Mouse (Mus musculus) intestine, embryonic 14.5 days (tissue): ENCODE results near the gene Chst10. TPM values are rescaled to one million over a fixed set of nuclear protein-coding genes. Genes with fewer than 3 reads are reported as not detected.

ENCODE experiments used
- ATAC-seq: fragments of 200-750 bp; cut with Nextera tagmentation; replicated peaks from 2 replicates; pipeline ENCODE4 v1.8.0; 2017; ENCODE audit warnings: low read depth, moderate number of reproducible peaks, moderate TSS enrichment, moderate library complexity; ENCODE audit not compliant: low FRiP score, low TSS enrichment
- DNase-seq: peaks from one replicate; pipeline ENCODE4 v3.0.0-alpha.2; 2018; ENCODE audit warnings: low spot score
- H3K27ac ChIP-seq: fragments of 300-500 bp; sonication (generic); 2 replicates; pipeline ENCODE4 v1.5.1; 2014; ENCODE audit warnings: low read depth, mild to moderate bottlenecking, control low read depth
- H3K27me3 ChIP-seq: fragments of 300-500 bp; sonication (generic); replicated peaks from 2 replicates; pipeline ENCODE4 v1.6.1; 2014; ENCODE audit warnings: low read length, control low read depth; ENCODE audit not compliant: control insufficient read depth, insufficient read depth
- H3K36me3 ChIP-seq: fragments of 300-500 bp; sonication (generic); 2 replicates; pipeline ENCODE4 v1.6.1; 2014; ENCODE audit warnings: low read length, control low read depth; ENCODE audit not compliant: control insufficient read depth, insufficient read depth
- H3K4me1 ChIP-seq: fragments of 300-500 bp; sonication (generic); replicated peaks from 2 replicates; pipeline ENCODE4 v1.6.1; 2014; ENCODE audit warnings: low read length, control low read depth, mixed read lengths; ENCODE audit not compliant: control insufficient read depth, insufficient read depth
- H3K4me2 ChIP-seq: fragments of 300-500 bp; sonication (generic); 2 replicates; pipeline ENCODE4 v1.6.1; 2014; ENCODE audit warnings: low read length
- H3K4me3 ChIP-seq: fragments of 300-500 bp; sonication (generic); 2 replicates; pipeline ENCODE4 v1.5.1; 2014; ENCODE audit warnings: low read depth, low read length, control low read depth, mixed read lengths
- H3K9ac ChIP-seq: fragments of 300-500 bp; sonication (generic); 2 replicates; pipeline ENCODE4 v1.6.1; 2014; ENCODE audit warnings: mild to moderate bottlenecking, low read length
- H3K9me3 ChIP-seq: fragments of 300-500 bp; sonication (generic); 2 replicates; pipeline ENCODE4 v1.6.1; 2016; ENCODE audit warnings: low read length, control low read depth; ENCODE audit not compliant: control insufficient read depth
- WGBS: fragments of 180-500 bp; shearing (Covaris S2); extraction: QIAGEN DNeasy Blood & Tissue Kit; methylation state at CpG from one replicate; pipeline ENCODE4 v1.1.7; 2014; 5-methylcytosine and 5-hydroxymethylcytosine counted together
- polyA plus RNA-seq: library from polyadenylated mRNA; unstranded; fragments of >200 nt; fragmentation: Nextera tagmentation; extraction: Ambion mirVana; gene quantifications from 2 replicates; pipeline ENCODE4 v1.2.1, GENCODE M21; 2014

The Chst10 gene
- polyA plus RNA-seq, 1 experiment from 2014 or later, result 6.2 TPM

DNA sequence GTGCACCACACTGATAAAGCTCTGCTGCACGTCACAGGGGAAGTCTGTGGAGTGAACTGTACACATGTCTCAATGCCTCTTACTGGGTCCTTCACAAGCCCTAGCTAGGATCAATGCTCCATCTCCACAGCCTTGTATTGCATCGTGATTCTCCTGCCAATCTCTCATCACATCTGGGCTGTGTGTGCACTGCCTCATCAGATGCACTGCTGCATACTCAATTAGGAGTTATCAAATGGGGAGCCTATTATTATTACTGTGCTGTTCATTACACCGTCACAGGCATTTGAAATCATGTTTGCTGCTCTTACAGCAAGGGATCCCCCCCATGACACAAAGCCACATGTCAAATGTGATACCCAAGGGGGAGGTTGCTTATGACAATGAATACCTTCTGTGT is 80.3 kb downstream of the Chst10 start:
- no peak overlapping the region for H3K4me3 ChIP-seq
- no peaks in the 10 kb centered on the region for H3K9me3 ChIP-seq
- DNase-seq, result no peak
- no peaks in the 10 kb centered on the region for H3K27me3 ChIP-seq
- H3K4me1 ChIP-seq, result peaks cover 8% of the 10 kb centered on the region; the same call in 1 of the 2 replicates
- ATAC-seq, result no peak
- H3K36me3 ChIP-seq, result no peaks in the 10 kb centered on the region; the same call in 1 of the 2 replicates
- 88% methylated on average over 3 of the region's 3 CpGs for WGBS
- H3K9ac ChIP-seq, result no peak overlapping the region
- H3K27ac ChIP-seq, result no peak overlapping the region
- no peak overlapping the region for H3K4me2 ChIP-seq

DNA sequence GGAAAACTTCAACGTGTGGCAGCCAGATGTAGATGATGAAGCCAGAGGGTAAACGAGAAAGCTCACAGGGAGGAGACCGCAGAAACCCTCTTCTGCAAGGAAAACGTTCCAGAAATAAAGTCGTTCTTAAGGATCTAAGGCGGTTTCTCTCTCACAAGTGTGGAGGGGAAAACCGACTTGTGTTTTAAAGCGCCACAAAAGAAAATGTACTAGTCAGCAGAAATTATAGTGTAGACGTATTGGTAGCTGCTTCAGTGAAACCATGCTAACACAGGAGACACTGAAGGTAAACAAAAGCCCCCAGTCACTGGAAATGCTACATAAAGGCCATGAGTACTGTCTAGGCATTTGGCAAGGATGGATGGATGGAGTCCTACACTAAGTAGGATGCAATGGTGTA is 80.7 kb downstream of the Chst10 start:
- H3K27me3 ChIP-seq, result no peaks in the 10 kb centered on the region
- DNase-seq (no peak), ATAC-seq (no peak)
- no peaks in the 10 kb centered on the region for H3K9me3 ChIP-seq
- H3K9ac ChIP-seq, result no peak overlapping the region
- H3K27ac ChIP-seq, result no peak overlapping the region
- H3K4me2 ChIP-seq, result no peak overlapping the region
- 54% methylated on average over 9 of the region's 9 CpGs for WGBS
- no peaks in the 10 kb centered on the region; the same call in 1 of the 2 replicates for H3K36me3 ChIP-seq
- peaks cover 8% of the 10 kb centered on the region; the same call in 1 of the 2 replicates for H3K4me1 ChIP-seq
- no peak overlapping the region for H3K4me3 ChIP-seq

DNA sequence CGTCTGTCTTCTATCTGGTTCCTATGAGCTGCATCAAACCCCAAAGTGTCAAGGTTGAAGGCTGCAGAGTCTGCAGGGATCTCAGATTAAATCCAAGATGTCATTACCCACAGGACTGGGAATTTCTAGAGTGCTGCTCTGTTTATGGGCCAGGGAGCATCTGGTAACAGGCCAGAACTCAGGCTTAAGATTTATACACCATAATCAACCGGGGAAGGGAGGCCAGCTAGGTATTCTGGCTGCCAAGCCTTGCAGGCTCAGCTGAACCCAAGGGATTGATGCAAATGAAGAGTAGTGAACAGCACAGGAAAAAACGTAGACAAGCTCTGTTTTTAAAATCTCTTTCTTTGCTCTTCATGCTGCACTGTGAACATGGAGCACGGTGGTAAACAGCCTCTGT is 81.7 kb downstream of the Chst10 start:
- Histone ChIP-seq H3K4me1 (peaks cover 8% of the 10 kb centered on the region; the same call in 1 of the 2 replicates), H3K4me3 (no peak overlapping the region), H3K36me3 (no peaks in the 10 kb centered on the region; the same call in 1 of the 2 replicates), H3K9ac (no peak overlapping the region), H3K27ac (no peak overlapping the region), H3K4me2 (no peak overlapping the region), H3K27me3 (no peaks in the 10 kb centered on the region), H3K9me3 (no peaks in the 10 kb centered on the region)
- DNase-seq (no peak), ATAC-seq (no peak)
- 43% methylated on average over 4 of the region's 4 CpGs for whole genome bisulfite sequencing

Other genes with a start within 250 kb of the Chst10 start
- gene Aff3, start 233.2 kb downstream of the Chst10 start, polyA plus RNA-seq, result 7.6 and 8.6 TPM in 2 replicates
- gene Lonrf2, start 61.5 kb downstream of the Chst10 start, polyA plus RNA-seq, result 2.2 and 2.5 TPM in 2 replicates
- gene Nms, start 41.0 kb upstream of the Chst10 start, polyA plus RNA-seq, result not detected in 2 replicates
- gene Pdcl3, start 87.4 kb upstream of the Chst10 start, polyA plus RNA-seq, result 140 and 160 TPM in 2 replicates